Mouse (Mus musculus) erythroblast, embryonic 14.5 days (primary cell): ENCODE results near the gene 9930104L06Rik.

Experiments used
- GATA1 ChIP-seq: IDR thresholded peaks from 2 replicates; pipeline ENCODE4 v1.6.1; 2012; ENCODE audit warnings: low read length, inconsistent platforms, mixed read lengths
- TAL1 ChIP-seq: IDR thresholded peaks from 3 replicates; pipeline ENCODE4 v1.6.1; 2012; ENCODE audit warnings: low read length, inconsistent platforms, mixed read lengths

DNA sequence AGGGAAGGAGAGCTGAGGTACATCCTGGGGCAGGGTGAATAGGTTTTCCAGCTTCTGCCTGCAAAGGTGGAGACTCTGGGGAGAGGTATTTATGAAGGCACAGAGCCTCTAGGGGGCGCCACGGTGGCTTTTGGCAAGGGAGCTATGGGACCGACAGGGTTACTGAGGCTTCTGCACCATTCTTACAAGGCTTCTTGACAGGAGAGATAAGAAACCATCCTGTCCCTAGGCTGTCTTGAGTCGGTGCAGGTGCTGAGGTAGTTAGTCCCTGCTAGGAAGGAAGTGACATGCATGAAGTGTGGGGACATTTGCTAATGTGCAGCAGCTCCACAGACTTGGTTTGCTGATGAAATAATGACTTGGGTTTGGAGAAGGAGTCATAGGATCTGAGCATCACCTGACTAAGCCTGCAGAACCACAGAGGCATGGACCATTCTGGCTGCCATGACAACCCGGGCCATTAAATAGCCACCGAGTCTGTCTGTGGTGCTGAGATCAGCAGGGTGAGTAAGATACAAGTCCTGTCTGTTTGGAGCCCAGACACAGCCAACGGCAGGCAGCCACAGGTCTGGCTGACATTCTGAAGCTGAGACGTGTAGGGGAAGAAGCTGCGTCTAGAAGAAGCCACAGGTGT, 47.2 kb downstream of the 9930104L06Rik start:
- no peak for TF ChIP-seq GATA1
- TF ChIP-seq TAL1 = no peak
